Mouse (Mus musculus) neural tube, embryonic 12.5 days (tissue): ENCODE data around the gene Echs1. TPM values are rescaled to one million over a fixed set of nuclear protein-coding genes. Genes with fewer than 3 reads are reported as not detected.

ENCODE experiments used
- ATAC-seq: fragments of 200-750 bp; cut with Nextera tagmentation; 2 replicates; pipeline ENCODE4 v1.8.0; 2017; ENCODE audit warnings: low read depth, mild to moderate bottlenecking, moderate TSS enrichment, moderate library complexity; ENCODE audit not compliant: low FRiP score
- H3K27ac ChIP-seq: fragments of 300-500 bp; sonication (generic); 2 replicates; pipeline ENCODE4 v1.5.1; 2016
- H3K27me3 ChIP-seq: fragments of 300-500 bp; sonication (generic); replicated peaks from 2 replicates; pipeline ENCODE4 v1.6.1; 2016; ENCODE audit warnings: mild to moderate bottlenecking
- H3K36me3 ChIP-seq: fragments of 300-500 bp; sonication (generic); 2 replicates; pipeline ENCODE4 v1.6.1; 2016; ENCODE audit warnings: mild to moderate bottlenecking
- H3K4me1 ChIP-seq: fragments of 300-500 bp; sonication (generic); 2 replicates; pipeline ENCODE4 v1.6.1; 2016
- H3K4me2 ChIP-seq: fragments of 300-500 bp; sonication (generic); replicated peaks from 2 replicates; pipeline ENCODE4 v1.6.1; 2016; ENCODE audit warnings: mild to moderate bottlenecking
- H3K4me3 ChIP-seq: fragments of 300-500 bp; sonication (generic); 2 replicates; pipeline ENCODE4 v1.5.1; 2016
- H3K9ac ChIP-seq: fragments of 300-500 bp; sonication (generic); 2 replicates; pipeline ENCODE4 v1.6.1; 2016; ENCODE audit warnings: mild to moderate bottlenecking
- H3K9me3 ChIP-seq: fragments of 300-500 bp; sonication (generic); 2 replicates; pipeline ENCODE4 v1.6.1; 2016; ENCODE audit warnings: mild to moderate bottlenecking
- WGBS: fragments of 180-500 bp; shearing (Covaris S2); methylation state at CpG from one replicate; pipeline ENCODE4 v1.1.7; 2016; 5-methylcytosine and 5-hydroxymethylcytosine counted together
- polyA plus RNA-seq: library from polyadenylated mRNA; unstranded; fragments of >200 nt; fragmentation: Nextera tagmentation; extraction: Ambion mirVana; gene quantifications from 2 replicates; pipeline ENCODE4 v1.2.1, GENCODE M21; 2016

Echs1 gene
- polyA plus RNA-seq, 1 experiment from 2014 or later, result 136 TPM

DNA sequence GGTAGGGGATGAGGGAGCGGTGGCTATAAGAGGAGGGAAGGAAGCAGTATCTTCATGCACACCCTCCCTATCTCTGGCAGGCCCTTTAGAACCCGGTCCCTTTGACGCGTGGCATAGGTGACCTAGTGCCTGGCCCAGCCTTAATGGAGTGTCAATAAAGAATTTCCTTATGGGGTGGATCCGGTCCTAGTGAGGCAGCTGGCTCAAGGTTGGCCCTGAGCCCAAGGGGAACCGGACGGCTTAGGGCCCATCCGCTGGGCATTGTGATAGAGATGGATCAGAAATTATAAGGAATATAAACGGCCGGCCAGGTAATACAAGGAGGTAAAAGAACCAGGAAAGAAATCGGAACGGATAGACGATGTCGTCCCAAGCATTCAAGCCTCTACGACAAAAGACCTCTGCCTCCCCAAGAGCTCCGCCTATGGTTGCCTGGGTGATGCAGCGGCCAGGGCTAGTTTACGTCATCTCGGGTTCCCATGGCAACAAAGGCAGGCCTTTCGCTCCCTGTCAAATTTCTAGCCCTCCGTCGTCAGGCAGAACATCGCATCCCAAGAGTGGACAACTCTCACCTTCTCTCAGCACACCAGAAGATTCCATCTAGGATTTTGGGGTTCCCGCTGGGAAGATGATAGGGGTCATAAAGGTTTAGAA is 35.6 kb downstream of the Echs1 start:
- peak overlapping the region; percentile 53 for H3K9ac ChIP-seq
- ATAC-seq, result peak; percentile 81
- H3K36me3 ChIP-seq, result no peaks in the 10 kb centered on the region
- 3% methylated on average over 24 of the region's 24 CpGs for WGBS
- H3K9me3 ChIP-seq, result no peaks in the 10 kb centered on the region
- peak overlapping the region; percentile 43; the same call in 1 of the 2 replicates for H3K27ac ChIP-seq
- peaks cover 24% of the 10 kb centered on the region for H3K4me1 ChIP-seq
- peak overlapping the region; percentile 67 for H3K4me2 ChIP-seq
- peaks cover 11% of the 10 kb centered on the region for H3K27me3 ChIP-seq
- H3K4me3 ChIP-seq, result peak overlapping the region; percentile 23

GRCm38 (mm10) chr7:140078711-140079110 is 37.6 kb downstream of the Echs1 start:
- 3% methylated on average over 5 of the region's 5 CpGs for WGBS
- Histone ChIP-seq H3K27ac (no peak overlapping the region), H3K4me1 (peaks cover 24% of the 10 kb centered on the region), H3K4me3 (no peak overlapping the region), H3K4me2 (no peak overlapping the region), H3K9ac (no peak overlapping the region), H3K36me3 (no peaks in the 10 kb centered on the region), H3K9me3 (no peaks in the 10 kb centered on the region), H3K27me3 (peaks cover 11% of the 10 kb centered on the region)
- no peak for ATAC-seq

DNA sequence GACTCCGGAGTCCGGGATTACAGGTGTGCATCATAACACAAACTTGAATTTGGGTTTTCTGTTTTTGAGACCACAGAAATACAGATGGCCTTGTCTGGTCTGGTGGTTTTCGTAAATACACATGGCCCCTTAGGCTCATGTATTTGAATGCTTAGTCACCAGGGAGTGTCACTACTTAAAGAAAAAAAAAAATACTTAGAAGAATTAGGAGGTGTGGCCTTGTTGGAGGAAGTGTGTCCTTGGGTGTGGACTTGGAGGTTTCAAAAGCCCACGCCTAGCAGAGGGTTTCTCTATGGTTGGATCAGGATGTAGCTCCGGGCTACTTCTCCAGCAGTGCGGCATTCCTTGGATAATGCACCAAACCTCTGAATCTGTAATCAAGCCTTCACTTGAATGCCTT is 38.6 kb downstream of the Echs1 start:
- no peak overlapping the region for H3K27ac ChIP-seq
- H3K9ac ChIP-seq, result no peak overlapping the region
- H3K27me3 ChIP-seq, result peaks cover 11% of the 10 kb centered on the region
- H3K4me1 ChIP-seq, result peaks cover 24% of the 10 kb centered on the region
- no peaks in the 10 kb centered on the region for H3K9me3 ChIP-seq
- H3K36me3 ChIP-seq, result no peaks in the 10 kb centered on the region
- ATAC-seq, result no peak
- H3K4me2 ChIP-seq, result no peak overlapping the region
- 80% methylated on average over 6 of the region's 6 CpGs for WGBS
- no peak overlapping the region for H3K4me3 ChIP-seq

GRCm38 (mm10) chr7:140070042-140070711 is 46.1 kb downstream of the Echs1 start:
- Histone ChIP-seq H3K4me3 (no peak overlapping the region), H3K27me3 (no peaks in the 10 kb centered on the region), H3K9me3 (no peaks in the 10 kb centered on the region), H3K9ac (0 out of 2 replicates have a peak overlapping the region, but pooled peaks have one; percentile 33), H3K36me3 (no peaks in the 10 kb centered on the region), H3K4me2 (peak overlapping the region; percentile 44), H3K4me1 (0 out of 2 replicates have a peak, but pooled peaks cover 6% of the 10 kb centered on the region), H3K27ac (no peak overlapping the region)
- WGBS, result 33% methylated on average over 39 of the region's 39 CpGs
- no peak for ATAC-seq

GRCm38 (mm10) chr7:140067397-140067796 is 48.9 kb downstream of the Echs1 start:
- WGBS, result 68% methylated on average over 6 of the region's 6 CpGs
- H3K27me3 ChIP-seq, result no peaks in the 10 kb centered on the region; the same call in 1 of the 2 replicates

GRCm38 (mm10) chr7:140063092-140063491 is 53.2 kb downstream of the Echs1 start:
- no peak for ATAC-seq
- Histone ChIP-seq H3K27me3 (peaks cover 5% of the 10 kb centered on the region; the same call in 1 of the 2 replicates), H3K4me1 (peaks cover 51% of the 10 kb centered on the region), H3K4me2 (0 out of 2 replicates have a peak overlapping the region, but pooled peaks have one; percentile 5), H3K9me3 (no peaks in the 10 kb centered on the region), H3K27ac (no peak overlapping the region), H3K4me3 (no peak overlapping the region), H3K36me3 (no peaks in the 10 kb centered on the region), H3K9ac (no peak overlapping the region)
- WGBS, result 17% methylated on average over 7 of the region's 7 CpGs

More at GRCm38 (mm10) chr7:140067397-140067796, 48.9 kb downstream of the Echs1 start:
- no peak overlapping the region for H3K4me3 ChIP-seq
- no peaks in the 10 kb centered on the region for H3K36me3 ChIP-seq
- no peak overlapping the region for H3K27ac ChIP-seq
- no peak for ATAC-seq
- peaks cover 15% of the 10 kb centered on the region for H3K4me1 ChIP-seq
- no peaks in the 10 kb centered on the region for H3K9me3 ChIP-seq
- H3K4me2 ChIP-seq, result no peak overlapping the region
- no peak overlapping the region for H3K9ac ChIP-seq

DNA sequence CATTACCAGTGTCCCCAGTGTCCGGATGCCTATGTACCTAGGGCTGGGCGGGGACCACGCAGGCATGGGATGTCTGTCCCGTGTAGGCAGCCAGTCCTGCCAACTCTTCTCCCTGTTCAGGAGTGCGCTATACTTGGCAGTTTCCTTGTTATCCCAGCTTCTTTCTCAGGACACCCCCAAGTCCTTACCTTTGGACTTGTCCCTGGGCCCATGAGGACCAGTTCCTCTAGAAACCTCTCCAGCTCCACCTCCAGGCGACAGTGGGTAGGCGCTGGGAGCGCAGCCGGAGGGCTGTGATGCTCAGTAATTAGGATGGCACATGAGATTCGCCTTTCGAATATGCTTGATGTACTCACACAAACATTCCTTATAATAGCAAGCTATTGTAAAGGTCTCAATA is 54.0 kb downstream of the Echs1 start:
- Histone ChIP-seq H3K4me3 (no peak overlapping the region), H3K36me3 (no peaks in the 10 kb centered on the region), H3K9ac (no peak overlapping the region), H3K27ac (0 out of 2 replicates have a peak overlapping the region, but pooled peaks have one; percentile 74), H3K4me1 (peaks cover 57% of the 10 kb centered on the region), H3K4me2 (peak overlapping the region; percentile 60), H3K9me3 (no peaks in the 10 kb centered on the region), H3K27me3 (peaks cover 5% of the 10 kb centered on the region; the same call in 1 of the 2 replicates)
- ATAC-seq, result 0 out of 2 replicates have a peak, but pooled peaks have one; percentile 10
- WGBS, result 9% methylated on average over 11 of the region's 11 CpGs

- Histone ChIP-seq H3K36me3 (no peaks in the 10 kb centered on the region), H3K4me2 (peak overlapping the region; percentile 60), H3K4me1 (peaks cover 61% of the 10 kb centered on the region), H3K4me3 (peak overlapping the region; percentile 32; the same call in 1 of the 2 replicates), H3K9me3 (no peaks in the 10 kb centered on the region), H3K9ac (peak overlapping the region; percentile 53), H3K27ac (peak overlapping the region; percentile 74; the same call in 1 of the 2 replicates), H3K27me3 (peaks cover 5% of the 10 kb centered on the region; the same call in 1 of the 2 replicates)
- under 1% methylated on average over 6 of the region's 6 CpGs for WGBS
- ATAC-seq, result peak; percentile 15; the same call in 1 of the 2 replicates
Observed at GRCm38 (mm10) chr7:140061832-140062130, 54.5 kb downstream of the Echs1 start.

- peak; percentile 67 for ATAC-seq
- H3K9ac ChIP-seq, result peak overlapping the region; percentile 53
- H3K36me3 ChIP-seq, result no peaks in the 10 kb centered on the region
- WGBS, result under 1% methylated on average over 47 of the region's 47 CpGs
- H3K4me1 ChIP-seq, result peaks cover 67% of the 10 kb centered on the region
- H3K4me3 ChIP-seq, result peak overlapping the region; percentile 32
- H3K27me3 ChIP-seq, result peaks cover 5% of the 10 kb centered on the region; the same call in 1 of the 2 replicates
- H3K27ac ChIP-seq, result peak overlapping the region; percentile 74
- peak overlapping the region; percentile 60 for H3K4me2 ChIP-seq
- no peaks in the 10 kb centered on the region for H3K9me3 ChIP-seq
Observed at GRCm38 (mm10) chr7:140060936-140061831, 55.1 kb downstream of the Echs1 start.

DNA sequence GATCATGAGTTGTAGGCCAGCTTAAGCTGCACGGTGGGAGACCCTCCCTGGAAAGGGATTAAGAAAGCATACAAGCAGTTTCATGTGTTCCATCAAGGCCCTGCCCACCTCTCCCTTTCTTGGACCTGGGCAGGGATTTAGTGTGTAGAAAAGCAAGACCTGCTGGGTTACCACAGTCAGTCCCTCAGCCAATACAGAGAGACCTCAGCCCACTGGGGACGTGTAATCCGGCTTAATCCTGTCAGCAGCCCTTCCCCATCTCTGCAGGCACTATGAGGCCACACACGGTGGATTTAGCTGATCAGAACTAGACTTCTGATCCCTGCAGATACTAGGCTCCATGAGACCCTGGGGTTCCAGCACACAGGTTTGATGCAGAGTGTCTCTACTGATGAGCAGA is 56.7 kb downstream of the Echs1 start:
- ATAC-seq, result no peak
- Histone ChIP-seq H3K4me2 (peak overlapping the region; percentile 60; the same call in 1 of the 2 replicates), H3K27ac (no peak overlapping the region; the same call in 1 of the 2 replicates), H3K9ac (no peak overlapping the region), H3K36me3 (no peaks in the 10 kb centered on the region), H3K4me1 (peaks cover 68% of the 10 kb centered on the region), H3K9me3 (no peaks in the 10 kb centered on the region), H3K4me3 (no peak overlapping the region), H3K27me3 (peaks cover 5% of the 10 kb centered on the region; the same call in 1 of the 2 replicates)
- 24% methylated on average over 4 of the region's 4 CpGs for WGBS

- Histone ChIP-seq H3K27me3 (0 out of 2 replicates have a peak, but pooled peaks cover 5% of the 10 kb centered on the region), H3K36me3 (no peaks in the 10 kb centered on the region), H3K4me2 (peak overlapping the region; percentile 73), H3K9ac (peak overlapping the region; percentile 68), H3K4me1 (peaks cover 68% of the 10 kb centered on the region), H3K4me3 (peak overlapping the region; percentile 40; the same call in 1 of the 2 replicates), H3K27ac (peak overlapping the region; percentile 96), H3K9me3 (no peaks in the 10 kb centered on the region)
- ATAC-seq, result peak; percentile 0; the same call in 1 of the 2 replicates
- 7% methylated on average over 7 of the region's 7 CpGs for whole genome bisulfite sequencing
Observed at GRCm38 (mm10) chr7:140058528-140058927, 57.7 kb downstream of the Echs1 start.
